Mouse (Mus musculus): ENCODE measurements at regions not wholly inside any gene's neighbourhood (a gene's known extent, or its start where the extent isn't known, plus 50 kb on each side); places are given as distances from the start of the nearest gene placed in this dataset.

DNA sequence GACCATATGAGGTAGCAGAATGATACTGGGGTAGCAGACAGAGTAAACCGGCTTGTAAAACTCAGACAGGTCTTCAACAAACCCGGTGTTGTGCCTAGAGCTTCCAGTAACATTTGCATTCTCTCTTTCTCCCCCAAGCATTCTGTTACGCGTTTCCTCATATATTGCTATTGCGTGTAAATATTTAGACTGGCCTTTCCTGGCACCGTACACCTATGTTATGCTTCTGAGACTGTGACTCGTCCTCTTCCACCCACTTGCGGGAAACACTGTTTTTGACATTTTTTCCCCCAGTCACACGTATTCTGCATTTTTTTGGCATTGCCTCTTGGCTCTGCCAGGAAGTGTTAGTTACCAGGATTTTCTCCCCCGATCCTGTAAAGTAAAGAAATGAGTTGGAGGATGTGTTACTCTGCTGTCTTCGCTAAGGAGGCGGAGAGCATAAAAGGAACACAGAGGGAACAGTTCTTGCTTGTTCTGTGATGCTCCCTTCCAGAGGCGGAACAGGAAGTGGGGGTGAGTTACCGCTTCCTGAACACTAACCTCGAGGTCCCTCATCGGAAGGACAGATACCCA lies 233.7 kb upstream of the Tank start:
- no peak overlapping the region for H3K27ac ChIP-seq
- WGBS: 63% methylated on average over 16 of the region's 16 CpGs

GRCm38 (mm10) chr2:61341254-61341653 lies 237.1 kb upstream of the Tank start:
- Histone ChIP-seq H3K4me2 (no peak overlapping the region), H3K27me3 (replicated peaks) (no peaks in the 10 kb centered on the region), H3K36me3 (no peaks in the 10 kb centered on the region), H3K4me1 (no peaks in the 10 kb centered on the region), H3K27ac (no peak overlapping the region), H3K9ac (no peak overlapping the region), H3K4me3 (replicated peaks) (no peak overlapping the region), H3K9me3 (no peaks in the 10 kb centered on the region)
- no peak for ATAC-seq (ENCODE audit: insufficient read depth, low FRiP score, low read depth)
- 72% methylated on average over 5 of the region's 5 CpGs for WGBS

More for the DNA sequence above, 233.7 kb upstream of the Tank start:
- H3K36me3 ChIP-seq: no peaks in the 10 kb centered on the region
- H3K9ac ChIP-seq: no peak overlapping the region
- H3K4me1 ChIP-seq: no peaks in the 10 kb centered on the region
- H3K4me3 ChIP-seq (replicated peaks): no peak overlapping the region
- no peak for ATAC-seq (ENCODE audit: insufficient read depth, low FRiP score, low read depth)
- H3K4me2 ChIP-seq: no peak overlapping the region
- H3K27me3 ChIP-seq (replicated peaks): no peaks in the 10 kb centered on the region
- no peaks in the 10 kb centered on the region for H3K9me3 ChIP-seq

DNA sequence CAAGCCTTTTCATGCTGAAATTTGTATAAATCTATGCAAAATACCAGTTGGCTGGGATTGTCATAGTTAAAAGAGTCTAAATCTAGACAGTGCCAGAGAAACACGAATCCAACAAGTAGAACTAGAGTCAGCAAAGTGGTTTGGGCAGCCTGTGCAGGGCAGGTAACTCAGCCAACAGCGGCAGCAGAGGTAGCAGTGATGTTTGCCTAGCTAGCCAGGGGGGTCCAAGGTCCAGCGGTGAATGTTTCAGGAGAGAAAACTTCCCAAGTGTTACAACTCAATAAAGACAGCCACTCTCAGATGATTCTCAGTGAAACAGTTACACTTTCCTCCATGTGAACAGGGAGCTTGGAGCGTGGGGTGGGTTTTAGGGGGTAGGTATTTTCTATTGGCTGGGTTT lies 259.2 kb upstream of the Tank start:
- no peaks in the 10 kb centered on the region for H3K4me1 ChIP-seq
- ATAC-seq (ENCODE audit: insufficient read depth, low FRiP score, low read depth): no peak
- no peaks in the 10 kb centered on the region for H3K36me3 ChIP-seq
- no peaks in the 10 kb centered on the region for H3K9me3 ChIP-seq
- H3K27ac ChIP-seq: no peak overlapping the region
- no peak overlapping the region for H3K9ac ChIP-seq
- H3K4me3 ChIP-seq (replicated peaks): no peak overlapping the region
- WGBS: 71% methylated on average over 4 of the region's 4 CpGs
- H3K27me3 ChIP-seq (replicated peaks): no peaks in the 10 kb centered on the region
- H3K4me2 ChIP-seq: no peak overlapping the region

DNA sequence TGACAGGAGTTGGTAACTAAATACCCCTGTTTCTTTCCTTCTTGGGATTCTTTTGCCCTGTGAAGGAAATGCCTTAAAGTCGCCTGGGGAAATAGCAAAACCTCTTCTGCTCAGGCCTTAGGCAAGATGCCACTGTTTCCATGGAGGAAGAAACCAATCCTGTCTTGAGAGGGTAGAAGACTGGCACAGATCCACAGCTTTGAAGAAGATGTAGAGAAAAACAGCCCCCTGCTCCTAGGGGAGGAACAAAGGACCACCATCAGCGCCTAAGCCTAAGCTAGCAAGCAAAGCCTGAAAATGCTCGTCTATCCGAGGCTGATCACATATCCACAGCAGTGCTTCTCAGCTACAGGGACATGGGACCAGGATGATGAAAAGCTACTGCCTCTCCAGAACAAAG lies 268.0 kb upstream of the Tank start:
- Histone ChIP-seq H3K9ac (no peak overlapping the region), H3K27ac (no peak overlapping the region), H3K4me3 (replicated peaks) (no peak overlapping the region), H3K4me1 (no peaks in the 10 kb centered on the region), H3K27me3 (replicated peaks) (no peaks in the 10 kb centered on the region), H3K36me3 (no peaks in the 10 kb centered on the region), H3K9me3 (no peaks in the 10 kb centered on the region), H3K4me2 (no peak overlapping the region)
- ATAC-seq (ENCODE audit: insufficient read depth, low FRiP score, low read depth): no peak
- WGBS: 68% methylated on average over 4 of the region's 4 CpGs

GRCm38 (mm10) chr2:61309219-61309618 lies 269.2 kb upstream of the Tank start:
- Histone ChIP-seq H3K4me3 (replicated peaks) (no peak overlapping the region), H3K4me1 (no peaks in the 10 kb centered on the region), H3K9me3 (no peaks in the 10 kb centered on the region), H3K9ac (no peak overlapping the region), H3K4me2 (no peak overlapping the region), H3K27ac (no peak overlapping the region), H3K36me3 (no peaks in the 10 kb centered on the region), H3K27me3 (replicated peaks) (no peaks in the 10 kb centered on the region)
- 80% methylated on average over 2 of the region's 2 CpGs for WGBS
- no peak for ATAC-seq (ENCODE audit: insufficient read depth, low FRiP score, low read depth)

- no peaks in the 10 kb centered on the region for H3K36me3 ChIP-seq
- no peaks in the 10 kb centered on the region for H3K9me3 ChIP-seq
- H3K4me1 ChIP-seq: no peaks in the 10 kb centered on the region
- 47% methylated on average over 5 of the region's 5 CpGs for WGBS
- H3K4me2 ChIP-seq: no peak overlapping the region
- no peak for ATAC-seq (ENCODE audit: insufficient read depth, low FRiP score, low read depth)
- no peaks in the 10 kb centered on the region for H3K27me3 ChIP-seq (replicated peaks)
- H3K27ac ChIP-seq: no peak overlapping the region
- no peak overlapping the region for H3K9ac ChIP-seq
- no peak overlapping the region for H3K4me3 ChIP-seq (replicated peaks)
Measured at GRCm38 (mm10) chr2:61297135-61297534, 281.2 kb upstream of the Tank start.

DNA sequence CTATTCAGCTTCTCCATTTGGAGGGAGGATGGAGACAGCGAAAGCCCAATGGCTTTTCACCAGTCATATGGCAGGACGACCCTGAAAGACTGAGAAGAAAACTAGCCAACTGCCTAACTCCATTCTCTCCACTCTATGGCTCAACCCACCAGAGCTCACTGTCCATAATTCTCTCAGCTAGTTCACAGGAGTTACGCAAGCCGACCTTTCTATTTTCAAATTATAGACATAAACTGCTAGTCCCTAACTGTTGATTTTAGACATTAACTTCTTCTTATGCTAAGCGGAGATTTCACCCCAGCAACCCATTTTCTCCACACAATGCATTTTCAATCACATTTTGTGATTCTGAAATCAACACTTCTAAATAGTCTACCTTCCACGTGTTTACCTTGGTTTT lies 281.8 kb upstream of the Tank start:
- WGBS: 79% methylated on average over 6 of the region's 6 CpGs
- Histone ChIP-seq H3K9me3 (no peaks in the 10 kb centered on the region), H3K27ac (no peak overlapping the region), H3K4me2 (no peak overlapping the region), H3K9ac (no peak overlapping the region), H3K4me3 (replicated peaks) (no peak overlapping the region), H3K27me3 (replicated peaks) (no peaks in the 10 kb centered on the region), H3K36me3 (no peaks in the 10 kb centered on the region), H3K4me1 (no peaks in the 10 kb centered on the region)
- ATAC-seq (ENCODE audit: insufficient read depth, low FRiP score, low read depth): no peak

- WGBS: 29% methylated on average over 6 of the region's 6 CpGs
- ATAC-seq (ENCODE audit: insufficient read depth, low FRiP score, low read depth): no peak
- no peaks in the 10 kb centered on the region for H3K27me3 ChIP-seq (replicated peaks)
- H3K9ac ChIP-seq: no peak overlapping the region
- no peak overlapping the region for H3K4me3 ChIP-seq (replicated peaks)
- H3K9me3 ChIP-seq: no peaks in the 10 kb centered on the region
- no peaks in the 10 kb centered on the region for H3K4me1 ChIP-seq
- no peaks in the 10 kb centered on the region for H3K36me3 ChIP-seq
- H3K4me2 ChIP-seq: no peak overlapping the region
- no peak overlapping the region for H3K27ac ChIP-seq
Measured at GRCm38 (mm10) chr2:61295261-61295964, 283.0 kb upstream of the Tank start.

DNA sequence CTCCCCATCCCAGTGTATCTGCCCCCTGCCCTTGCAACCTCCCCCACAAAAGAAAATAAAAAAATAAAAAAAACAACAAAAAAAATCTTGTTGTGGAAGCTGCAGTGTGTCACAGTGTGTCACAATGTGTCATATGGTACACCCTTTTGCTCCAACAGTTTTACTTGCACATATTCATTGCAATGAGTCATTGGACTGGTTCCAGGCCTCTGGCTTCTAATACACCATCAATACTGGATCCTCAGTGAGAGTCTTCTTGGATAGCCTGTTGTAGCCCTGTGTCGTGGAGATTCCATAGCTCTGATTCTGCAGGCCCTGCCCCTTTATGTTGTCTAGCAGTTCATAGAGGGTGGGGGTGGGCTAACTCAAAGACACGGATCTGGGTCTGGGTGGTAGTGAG lies 290.1 kb upstream of the Tank start:
- 74% methylated on average over 2 of the region's 2 CpGs for WGBS
- no peak overlapping the region for H3K4me3 ChIP-seq (replicated peaks)
- H3K4me1 ChIP-seq: no peaks in the 10 kb centered on the region
- no peaks in the 10 kb centered on the region for H3K27me3 ChIP-seq (replicated peaks)
- ATAC-seq (ENCODE audit: insufficient read depth, low FRiP score, low read depth): no peak
- no peak overlapping the region for H3K4me2 ChIP-seq
- H3K27ac ChIP-seq: no peak overlapping the region
- no peaks in the 10 kb centered on the region for H3K36me3 ChIP-seq
- no peak overlapping the region for H3K9ac ChIP-seq
- no peaks in the 10 kb centered on the region for H3K9me3 ChIP-seq

DNA sequence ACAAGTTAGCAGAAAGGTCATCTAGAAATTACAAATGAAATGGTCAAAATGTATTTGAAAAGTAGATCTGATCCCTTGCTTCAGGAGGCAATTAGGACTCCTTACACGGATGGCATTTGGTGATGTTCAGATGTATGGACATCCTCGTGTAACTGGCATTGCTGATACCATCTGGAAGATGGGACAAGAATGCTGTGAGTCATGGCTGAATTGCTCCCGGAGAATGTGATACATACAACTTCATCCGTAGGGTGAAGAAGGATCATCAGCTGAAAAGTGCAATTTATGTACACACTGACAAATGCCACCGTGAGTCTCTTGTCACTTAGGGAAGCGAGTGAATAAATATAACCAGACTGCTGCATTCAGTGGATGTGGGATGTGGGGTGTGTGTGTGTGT lies 293.7 kb upstream of the Tank start:
- no peak overlapping the region for H3K4me2 ChIP-seq
- H3K4me1 ChIP-seq: no peaks in the 10 kb centered on the region
- H3K36me3 ChIP-seq: no peaks in the 10 kb centered on the region
- no peaks in the 10 kb centered on the region for H3K27me3 ChIP-seq (replicated peaks)
- no peak overlapping the region for H3K9ac ChIP-seq
- no peak overlapping the region for H3K27ac ChIP-seq
- no peak overlapping the region for H3K4me3 ChIP-seq (replicated peaks)
- WGBS: 64% methylated on average over 6 of the region's 6 CpGs
- ATAC-seq (ENCODE audit: insufficient read depth, low FRiP score, low read depth): no peak
- no peaks in the 10 kb centered on the region for H3K9me3 ChIP-seq

DNA sequence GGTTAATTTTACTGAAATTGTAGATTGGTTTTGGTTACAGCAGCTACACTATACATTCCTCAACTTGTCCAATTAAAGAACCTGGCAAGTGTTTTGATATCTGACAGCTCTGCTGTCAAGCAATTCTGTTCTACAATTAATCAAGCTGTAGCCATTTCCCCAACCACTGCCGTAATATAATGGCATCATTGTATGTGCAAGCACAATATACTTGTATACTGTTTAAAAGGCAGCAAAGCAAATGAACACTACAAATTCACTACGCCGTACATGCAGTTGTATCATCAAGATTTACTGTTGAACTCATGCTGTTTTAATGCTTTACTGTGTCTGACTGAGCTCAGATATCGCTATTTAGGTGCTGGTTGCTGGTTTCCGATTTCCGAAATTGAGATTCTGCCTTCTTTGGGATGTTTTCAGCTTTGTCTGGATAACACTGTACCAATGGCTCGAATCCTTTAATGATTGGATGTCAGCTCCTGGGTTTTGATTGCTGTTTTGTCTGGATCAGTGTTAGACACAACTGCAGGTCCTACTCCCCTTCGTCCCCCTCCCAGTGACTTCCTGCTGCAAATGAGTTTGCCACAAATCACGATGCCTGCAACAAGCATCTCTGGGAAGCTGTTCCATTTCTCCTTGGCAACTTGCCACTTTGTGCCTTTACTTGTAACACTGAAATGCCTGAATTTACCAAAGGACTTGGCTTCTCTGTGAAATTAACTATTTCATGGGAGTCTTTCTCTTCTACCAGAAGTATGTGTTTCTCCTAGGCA lies 294.4 kb upstream of the Tank start:
- no peak overlapping the region for H3K4me3 ChIP-seq (replicated peaks)
- no peak overlapping the region for H3K9ac ChIP-seq
- no peak overlapping the region for H3K4me2 ChIP-seq
- H3K27me3 ChIP-seq (replicated peaks): no peaks in the 10 kb centered on the region
- H3K36me3 ChIP-seq: no peaks in the 10 kb centered on the region
- no peak overlapping the region for H3K27ac ChIP-seq
- H3K9me3 ChIP-seq: no peaks in the 10 kb centered on the region
- no peak for ATAC-seq (ENCODE audit: insufficient read depth, low FRiP score, low read depth)
- no peaks in the 10 kb centered on the region for H3K4me1 ChIP-seq
- 55% methylated on average over 9 of the region's 9 CpGs for WGBS

DNA sequence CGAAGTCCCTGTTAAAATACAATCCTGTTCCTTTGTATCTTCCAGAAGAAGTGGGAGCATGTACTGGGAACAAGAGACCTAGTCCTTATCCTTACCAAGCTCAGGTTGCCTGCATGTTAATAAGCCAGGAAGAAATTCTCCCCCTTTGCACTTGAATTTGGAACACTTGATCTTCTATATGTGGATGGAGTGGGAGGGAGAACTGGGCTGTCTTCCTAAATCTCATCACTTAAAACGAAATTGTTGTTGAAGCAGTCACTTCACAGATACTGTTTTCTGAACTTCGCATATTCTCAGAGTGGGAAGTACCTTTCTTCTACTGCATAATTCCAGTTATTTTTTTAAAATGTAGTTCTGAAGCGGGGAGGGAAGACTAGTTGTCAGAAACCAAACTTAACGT lies 305.7 kb upstream of the Tank start:
- Histone ChIP-seq H3K4me3 (replicated peaks) (no peak overlapping the region), H3K9me3 (no peaks in the 10 kb centered on the region), H3K9ac (no peak overlapping the region), H3K4me1 (no peaks in the 10 kb centered on the region), H3K27me3 (replicated peaks) (no peaks in the 10 kb centered on the region), H3K4me2 (no peak overlapping the region), H3K36me3 (no peaks in the 10 kb centered on the region), H3K27ac (no peak overlapping the region)
- 82% methylated on average over 5 of the region's 5 CpGs for WGBS
- no peak for ATAC-seq (ENCODE audit: insufficient read depth, low FRiP score, low read depth)
